Mouse (Mus musculus) heart, adult 2 months (tissue): Measurements from ENCODE around the gene Srcap.

Experiments used
- CTCF ChIP-seq: fragments of 200-600 bp; IDR thresholded peaks from 2 replicates; pipeline ENCODE4 v1.8.1; 2022; ENCODE audit warnings: antibody characterized with exemption, mild to moderate bottlenecking, moderate library complexity
- EP300 ChIP-seq: fragments of 200-500 bp; IDR thresholded peaks from 2 replicates; pipeline ENCODE4 v1.6.1; 2011; ENCODE audit warnings: low read depth, low read length, control low read depth; ENCODE audit not compliant: insufficient read depth
- POLR2A ChIP-seq: fragments of 200-500 bp; IDR thresholded peaks from 2 replicates; pipeline ENCODE4 v1.6.1; 2011; ENCODE audit warnings: mild to moderate bottlenecking, low read depth, low read length, control low read depth; ENCODE audit not compliant: insufficient read depth

DNA sequence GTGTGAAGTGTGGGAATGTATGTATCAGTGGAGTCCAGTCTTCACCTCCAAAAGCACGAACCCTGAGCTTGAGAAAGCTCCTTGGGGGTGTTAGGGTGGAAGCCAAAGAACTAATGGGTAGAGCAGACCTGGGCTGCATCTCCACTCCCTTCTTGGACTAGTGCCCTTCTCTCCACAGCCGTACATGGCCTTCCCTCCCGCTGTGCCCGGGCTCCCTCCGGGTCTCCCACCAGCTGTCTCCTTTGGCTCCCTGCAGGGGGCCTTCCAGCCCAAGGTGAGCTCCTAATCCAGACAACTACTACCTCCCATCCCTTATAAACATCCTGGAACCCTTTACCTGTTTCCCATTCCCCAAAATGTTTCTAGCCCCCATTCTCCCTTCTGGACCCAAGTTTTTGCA is 26.4 kb upstream of the Srcap start:
- TF ChIP-seq CTCF (no peak), POLR2A (no peak), EP300 (no peak)
